Mouse (Mus musculus): ENCODE results near the gene Ablim1.

The Ablim1 gene

GRCm38 (mm10) chr19:56992978-56993545 is 321.7 kb downstream of the Ablim1 start:
- DNase-seq (ENCODE audit: extremely low read depth, low read depth), result no peak

DNA sequence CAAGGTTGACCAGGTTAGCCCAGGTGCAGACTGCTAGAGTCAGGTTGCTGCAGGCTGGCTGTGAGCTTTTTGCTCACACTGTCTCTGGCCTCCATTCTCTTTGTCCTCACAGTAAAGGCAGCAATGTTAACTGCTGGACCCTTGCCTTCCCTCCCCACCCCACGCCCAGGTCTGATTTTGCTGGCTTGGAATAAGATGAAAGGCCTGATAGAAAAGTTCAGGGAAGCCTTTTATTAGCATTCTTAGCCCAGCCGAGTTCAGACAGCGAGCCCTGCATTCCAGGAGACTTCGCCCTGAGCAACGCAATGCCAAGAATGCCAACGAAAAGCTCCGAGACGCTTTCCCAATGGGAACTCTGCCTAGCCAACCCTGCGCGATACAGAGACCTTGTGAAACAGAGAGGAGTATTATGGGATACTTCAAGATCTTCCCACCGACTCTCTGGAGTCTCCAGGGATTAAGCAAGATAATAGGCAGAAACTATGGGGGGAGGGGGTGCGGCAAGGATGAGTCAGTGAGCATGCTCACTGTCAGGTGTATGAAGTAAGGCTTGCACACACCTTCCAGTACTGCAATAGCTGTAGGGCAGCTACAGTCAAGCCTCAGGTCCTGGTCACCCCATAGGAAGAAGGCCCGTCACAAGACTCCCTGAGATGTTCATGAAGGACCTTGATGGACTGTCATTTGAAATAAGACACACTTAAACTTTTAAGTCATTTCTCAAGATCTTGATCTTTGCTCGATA is 324.2 kb downstream of the Ablim1 start:
- no peak for DNase-seq (ENCODE audit: extremely low read depth, low read depth)

DNA sequence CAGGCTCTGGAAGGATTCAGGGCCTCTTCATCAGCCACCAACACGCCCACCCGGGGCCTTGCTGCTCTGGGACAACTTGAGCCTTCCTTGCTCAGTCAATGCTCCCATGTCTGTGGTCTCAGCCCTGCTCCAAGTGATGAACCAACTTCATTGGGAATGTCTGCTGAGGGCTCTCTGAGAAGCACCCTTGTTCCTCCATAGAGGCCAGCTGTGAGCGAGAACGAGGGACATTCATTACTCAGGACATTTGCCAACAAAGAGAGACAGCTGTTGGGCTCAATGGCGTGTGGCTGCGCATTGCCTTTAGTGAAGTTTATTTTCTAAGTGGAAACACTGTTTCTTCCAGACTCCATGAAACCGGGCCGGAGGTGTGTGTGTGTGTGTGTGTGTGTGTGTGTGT is 325.5 kb downstream of the Ablim1 start:
- no peak for DNase-seq (ENCODE audit: extremely low read depth, low read depth)

DNA sequence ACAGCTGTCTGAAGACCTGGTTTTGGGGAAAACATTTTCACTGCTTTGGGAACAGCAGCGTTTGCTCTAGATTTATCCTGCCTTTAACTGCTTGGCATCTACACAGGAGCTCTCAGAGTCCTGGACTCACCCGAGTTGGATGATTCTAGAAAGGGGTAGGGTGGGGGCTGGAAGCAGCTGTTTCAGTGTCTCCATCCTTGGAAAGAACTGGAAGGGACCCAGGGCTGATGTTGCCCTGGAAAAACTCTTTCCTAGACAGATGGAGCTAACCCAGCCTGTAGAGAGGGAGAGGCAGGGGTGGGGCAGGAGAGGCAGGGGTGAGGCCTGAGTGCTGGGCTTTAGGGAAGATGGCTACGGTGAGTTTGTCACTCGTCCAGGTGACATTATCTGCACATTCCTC is 330.5 kb downstream of the Ablim1 start:
- DNase-seq (ENCODE audit: extremely low read depth, low read depth), result no peak

DNA sequence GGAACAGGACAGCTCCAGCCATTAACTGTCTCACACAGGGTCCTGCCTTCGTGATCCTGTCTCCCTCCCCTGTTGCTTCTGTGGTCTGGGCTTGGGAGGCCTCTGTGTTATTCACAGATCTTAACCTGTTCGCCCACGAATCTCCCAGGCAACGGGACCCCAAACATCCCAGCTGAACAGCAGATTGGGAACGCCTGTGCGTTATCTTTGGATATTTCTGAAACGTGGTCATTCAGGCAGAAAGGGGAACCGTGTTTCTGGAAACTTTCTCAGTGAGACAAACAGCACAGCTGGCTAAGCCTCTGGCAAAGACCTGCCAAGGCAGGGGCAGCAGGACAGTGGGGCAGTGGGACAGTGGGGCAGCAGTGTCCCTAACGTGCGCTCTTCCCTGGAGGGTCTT is 331.0 kb downstream of the Ablim1 start:
- no peak for DNase-seq (ENCODE audit: extremely low read depth, low read depth)
